Mouse (Mus musculus) A20 (cell line): ENCODE measurements at regions not wholly inside any gene's neighbourhood (a gene's known extent, or its start where the extent isn't known, plus 50 kb on each side); places are given as distances from the start of the nearest gene placed in this dataset.

ENCODE experiments used
- DNase-seq: peaks from one replicate; pipeline ENCODE4 v3.0.0-alpha.2; 2011; ENCODE audit warnings: low read depth, low spot score

- DNase-seq, result no peak
These were observed 169.7 kb upstream of the Serpine2 start for GRCm38 (mm10) chr1:80030635-80031034.

GRCm38 (mm10) chr1:80030224-80030623, 169.2 kb upstream of the Serpine2 start:
- DNase-seq, result no peak

GRCm38 (mm10) chr1:80025863-80026616, 165.1 kb upstream of the Serpine2 start:
- DNase-seq, result no peak

- DNase-seq, result no peak
These were observed 162.6 kb upstream of the Serpine2 start for GRCm38 (mm10) chr1:80023518-80024095.

- DNase-seq, result no peak
These were observed 160.9 kb upstream of the Serpine2 start for GRCm38 (mm10) chr1:80021866-80022265.

GRCm38 (mm10) chr1:80018391-80019065, 157.5 kb upstream of the Serpine2 start:
- no peak for DNase-seq

- DNase-seq, result no peak
These were observed 154.5 kb upstream of the Serpine2 start for GRCm38 (mm10) chr1:80015474-80015873.

- DNase-seq, result no peak
These were observed 153.6 kb upstream of the Serpine2 start for GRCm38 (mm10) chr1:80014586-80014985.

GRCm38 (mm10) chr1:80010724-80011123, 149.7 kb upstream of the Serpine2 start:
- no peak for DNase-seq

- DNase-seq, result no peak
These were observed 138.1 kb upstream of the Serpine2 start for GRCm38 (mm10) chr1:79999081-79999480.

GRCm38 (mm10) chr1:79997911-79998310, 136.9 kb upstream of the Serpine2 start:
- no peak for DNase-seq

GRCm38 (mm10) chr1:79997456-79997855, 136.5 kb upstream of the Serpine2 start:
- DNase-seq, result no peak

GRCm38 (mm10) chr1:79984721-79985120, 123.7 kb upstream of the Serpine2 start:
- DNase-seq, result no peak

- DNase-seq, result no peak
These were observed 121.8 kb upstream of the Serpine2 start for GRCm38 (mm10) chr1:79982678-79983280.

- DNase-seq, result no peak
These were observed 118.9 kb upstream of the Serpine2 start for GRCm38 (mm10) chr1:79979863-79980262.

GRCm38 (mm10) chr1:79978156-79978555, 117.2 kb upstream of the Serpine2 start:
- no peak for DNase-seq

GRCm38 (mm10) chr1:79956121-79956520, 95.1 kb upstream of the Serpine2 start:
- no peak for DNase-seq

GRCm38 (mm10) chr1:79944231-79944630, 83.3 kb upstream of the Serpine2 start:
- no peak for DNase-seq

- DNase-seq, result no peak
These were observed 71.5 kb upstream of the Serpine2 start for GRCm38 (mm10) chr1:79932435-79932834.

GRCm38 (mm10) chr1:79927740-79928139, 66.8 kb upstream of the Serpine2 start:
- DNase-seq, result no peak

GRCm38 (mm10) chr1:79925776-79926175, 64.8 kb upstream of the Serpine2 start:
- no peak for DNase-seq

- DNase-seq, result no peak
These were observed 60.9 kb upstream of the Serpine2 start for GRCm38 (mm10) chr1:79921890-79922289.
